Mouse (Mus musculus): Measurements from ENCODE around the gene Myh3.

Myh3 gene

DNA sequence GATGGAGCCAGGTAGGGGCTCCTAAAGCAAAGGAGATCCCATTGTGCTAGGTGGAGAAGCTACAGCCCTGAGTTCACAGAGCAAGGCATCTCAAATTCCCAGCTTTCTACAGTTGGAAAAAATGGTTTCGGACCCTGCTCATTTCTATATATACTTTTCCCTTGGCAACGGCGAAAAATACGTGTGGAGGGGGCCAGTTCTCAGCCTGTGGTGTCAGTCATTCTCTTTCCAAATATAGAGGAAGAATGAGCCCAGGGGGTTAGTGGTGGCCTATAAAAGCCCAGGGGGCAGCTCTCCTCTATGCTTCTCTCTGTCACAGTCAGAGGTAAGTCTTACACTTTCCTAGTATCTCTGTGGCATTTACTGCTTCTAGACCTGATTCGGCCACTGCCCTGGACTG lies at the start of gene Myh3:
Myh3 (plus strand) TSS at position 301 of the 400 bp plus-strand sequence.
- DNase-seq = no peak

DNA sequence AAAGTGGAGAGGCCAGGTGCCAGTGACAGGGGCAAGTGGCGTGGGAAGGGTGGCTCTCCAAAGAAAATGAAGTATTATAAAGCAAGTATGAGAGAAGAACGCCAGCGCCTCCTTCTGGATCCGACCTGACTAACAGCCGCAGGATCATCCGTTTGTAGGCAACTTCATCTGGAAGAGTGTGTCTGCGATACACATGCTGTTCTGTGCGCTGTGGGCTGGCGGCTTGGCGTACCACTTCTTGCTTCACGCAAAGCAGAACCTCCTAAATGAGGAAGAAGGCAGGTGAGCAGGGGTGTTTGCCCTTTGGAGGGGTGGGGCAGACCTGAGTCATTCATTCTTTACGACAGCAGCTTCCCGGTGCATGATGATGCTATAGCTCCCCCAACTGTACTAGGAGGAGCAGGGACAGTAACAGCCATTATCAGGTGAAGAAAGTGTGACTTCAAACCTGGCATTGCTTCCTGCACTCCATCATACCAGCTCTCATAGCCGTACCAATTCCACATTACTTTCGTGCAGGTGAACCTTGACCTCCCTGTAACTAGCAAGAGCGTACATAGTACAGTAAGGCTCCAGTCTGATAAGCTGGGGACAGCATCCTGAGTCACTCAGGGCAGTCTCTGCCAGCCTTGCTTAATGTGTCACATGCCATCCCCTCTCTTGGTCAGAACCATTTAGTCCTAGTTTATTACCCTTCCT lies 47.0 kb upstream of the Myh3 start:
- no peak for DNase-seq

DNA sequence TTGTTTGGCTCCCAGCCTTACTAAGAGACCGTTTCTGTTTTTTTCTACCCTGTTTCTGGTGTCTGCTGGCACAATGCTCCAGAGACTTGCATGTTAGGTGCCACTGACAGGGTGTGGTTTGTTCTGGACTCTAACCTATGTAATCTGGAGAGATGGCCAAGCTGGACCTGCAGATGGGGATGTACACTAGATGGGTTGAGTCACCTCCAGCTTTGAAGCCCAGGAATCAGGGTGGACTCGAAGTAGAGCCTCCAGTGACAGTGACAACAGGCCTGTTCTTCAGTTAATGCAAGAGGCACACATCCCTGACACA lies 46.5 kb upstream of the Myh3 start:
- DNase-seq = no peak

DNA sequence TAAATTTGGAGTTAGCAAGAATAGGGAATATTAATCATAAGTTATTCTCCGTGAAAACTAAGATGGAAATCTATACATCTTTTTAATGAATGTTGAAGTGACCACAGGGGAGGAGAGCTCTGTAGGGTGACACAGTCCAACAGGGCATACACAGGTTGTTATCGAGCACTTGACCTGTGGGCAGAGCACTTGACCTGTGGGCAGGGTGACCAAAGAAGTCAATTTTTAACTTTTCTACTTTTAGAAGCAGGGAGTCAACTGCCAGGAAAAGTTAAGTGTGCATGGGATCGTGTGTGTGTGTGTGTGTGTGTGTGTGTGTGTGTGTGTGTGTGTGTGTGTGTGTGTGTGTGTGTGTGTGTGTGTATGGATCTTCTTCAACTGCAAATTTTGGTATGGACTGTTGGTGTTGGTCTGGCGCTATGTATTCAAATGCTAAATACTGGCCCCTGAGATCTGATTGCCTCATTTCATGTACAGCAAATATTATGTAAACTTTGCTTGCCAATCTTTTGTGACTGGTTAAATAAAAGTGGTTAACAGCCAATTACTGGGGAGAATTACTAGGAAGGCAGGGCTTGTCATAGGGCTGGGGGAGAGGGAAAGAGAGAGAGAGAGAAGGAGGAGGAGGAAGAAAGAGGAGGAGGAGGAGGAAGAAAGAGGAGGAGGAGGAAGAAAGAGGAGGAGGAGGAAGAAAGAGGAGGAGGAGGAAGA lies 43.2 kb upstream of the Myh3 start:
- peak; percentile 42 to 58 for DNase-seq

DNA sequence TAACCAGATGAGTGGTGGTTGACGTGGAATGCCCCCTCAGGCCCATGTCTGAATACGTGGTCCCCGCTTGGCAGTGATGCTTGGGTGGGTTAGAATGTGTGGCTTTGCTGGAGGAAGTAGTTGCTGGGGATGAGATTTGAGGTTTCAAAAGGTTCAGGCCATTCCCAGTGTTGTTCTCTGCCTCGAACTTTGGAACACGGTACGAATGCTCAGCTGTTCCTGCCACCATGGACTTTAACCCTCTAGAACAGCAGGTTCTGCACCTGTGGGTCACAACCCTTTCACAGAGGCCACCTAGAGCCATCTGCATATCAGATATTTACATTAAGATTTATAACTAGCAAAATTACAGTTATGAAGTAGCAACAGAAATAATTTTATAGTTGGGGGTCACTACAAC lies 41.9 kb upstream of the Myh3 start:
- no peak for DNase-seq

DNA sequence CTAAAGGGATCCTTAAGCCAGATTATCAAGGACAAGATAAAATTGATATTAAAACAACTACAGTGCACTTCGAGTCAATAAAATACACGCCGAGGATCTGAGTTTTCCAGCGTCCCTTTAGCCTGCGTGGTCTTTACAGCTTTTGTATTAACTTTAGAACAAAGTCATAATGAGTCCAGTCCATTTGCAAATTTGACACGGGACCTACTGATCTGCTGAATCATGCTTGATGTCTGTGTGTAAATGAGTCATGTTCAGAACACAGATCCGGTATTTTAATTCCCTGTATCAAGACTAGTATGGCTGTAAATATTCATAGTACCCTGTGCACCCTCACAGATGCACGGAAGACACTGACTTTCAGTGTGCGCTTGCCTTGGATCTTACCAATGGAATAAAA lies 41.2 kb upstream of the Myh3 start:
- DNase-seq = no peak

DNA sequence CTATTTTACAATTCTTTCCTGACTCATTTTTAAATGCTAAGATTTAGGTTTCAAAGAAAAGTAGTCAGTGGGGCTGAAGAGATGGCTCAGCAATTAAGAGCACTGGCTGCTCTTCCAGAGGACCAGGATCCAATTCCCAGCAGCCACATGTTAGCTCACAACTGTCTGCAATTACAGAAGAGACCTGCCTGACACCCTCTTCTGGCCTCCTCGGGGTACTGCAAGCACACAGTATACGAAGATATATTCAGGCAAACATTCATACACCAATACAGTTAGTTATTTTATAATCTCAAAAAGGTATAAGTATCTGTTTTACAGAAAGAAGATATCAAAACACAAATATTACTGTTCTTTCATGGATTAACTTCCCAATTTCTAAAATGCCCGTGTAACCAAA lies 38.3 kb upstream of the Myh3 start:
- DNase-seq = no peak

DNA sequence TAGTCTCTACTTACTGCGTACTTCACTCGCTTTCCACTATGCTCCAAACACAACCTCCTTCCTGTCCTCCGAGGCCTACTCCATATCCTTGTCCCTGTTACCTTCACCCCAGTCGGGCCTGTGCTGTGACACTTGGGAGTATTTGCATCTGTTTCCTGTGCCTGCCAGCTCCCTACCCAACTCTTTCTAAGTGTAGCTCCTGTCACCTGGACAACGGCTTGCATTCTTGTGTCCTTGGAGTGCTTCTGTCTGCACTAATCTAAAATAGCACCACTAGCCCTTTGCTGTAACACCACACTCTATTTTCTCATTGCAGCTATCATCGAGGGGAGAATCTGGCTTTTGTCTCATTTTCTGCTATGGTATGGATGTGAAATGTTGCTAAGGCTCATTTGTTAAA lies 37.6 kb upstream of the Myh3 start:
- DNase-seq = no peak

DNA sequence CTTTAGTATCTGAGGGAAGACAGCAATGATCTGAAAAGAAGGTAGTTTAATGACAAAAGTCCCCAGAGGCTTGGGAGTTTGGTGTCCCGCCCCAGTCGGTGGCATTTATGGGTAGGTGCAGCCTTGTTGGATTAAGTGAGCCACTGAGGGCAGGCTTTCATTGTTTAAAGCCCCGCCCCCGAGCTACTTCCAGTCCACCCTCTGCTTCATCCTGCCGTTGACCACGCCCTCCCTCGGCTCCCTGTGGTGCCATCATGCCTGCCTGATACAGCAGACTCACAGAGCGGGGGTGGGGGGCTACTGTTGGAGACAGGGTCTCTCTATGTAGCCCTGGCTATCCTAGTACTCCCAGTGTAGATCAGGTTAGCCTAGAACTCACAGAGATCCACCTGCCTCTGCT lies 35.1 kb upstream of the Myh3 start:
- DNase-seq = no peak

DNA sequence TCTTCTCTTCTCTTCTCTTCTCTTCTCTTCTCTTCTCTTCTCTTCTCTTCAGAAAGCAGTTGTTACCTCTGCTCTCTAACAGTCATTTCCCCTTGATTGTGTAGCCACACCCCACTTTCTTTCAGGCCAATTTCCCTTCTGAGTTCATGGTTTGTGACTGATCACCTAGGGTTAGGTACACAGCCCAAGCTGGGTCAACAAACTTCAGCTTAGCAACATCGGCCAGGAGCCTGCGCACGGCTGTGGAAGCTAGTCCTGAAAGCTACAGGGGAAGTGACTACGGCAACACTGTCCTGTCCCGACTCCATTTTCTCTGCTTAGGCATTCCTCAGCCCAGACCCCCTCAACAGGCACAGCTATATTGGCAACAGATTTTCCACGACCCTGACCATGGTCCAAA lies 33.1 kb upstream of the Myh3 start:
- DNase-seq = peak; percentile 47 to 72

DNA sequence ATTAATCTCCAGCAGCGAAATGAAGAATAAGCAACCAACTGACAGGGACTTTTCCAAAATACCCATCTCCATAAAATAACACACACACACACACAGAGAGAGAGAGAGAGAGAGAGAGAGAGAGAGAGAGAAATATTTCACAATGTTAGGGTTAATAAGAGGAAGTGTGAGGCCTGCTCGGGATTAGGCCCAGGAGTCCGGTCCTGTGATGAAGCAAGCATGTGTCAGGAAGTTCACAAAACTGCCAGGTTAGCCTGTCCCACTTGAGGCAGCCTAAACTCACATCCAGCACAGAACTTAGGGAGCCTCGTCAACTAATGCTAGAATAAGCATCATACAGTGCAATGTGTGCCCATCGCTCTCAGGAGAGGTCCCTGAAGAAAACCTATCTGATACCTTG lies 30.9 kb upstream of the Myh3 start:
- DNase-seq = no peak

DNA sequence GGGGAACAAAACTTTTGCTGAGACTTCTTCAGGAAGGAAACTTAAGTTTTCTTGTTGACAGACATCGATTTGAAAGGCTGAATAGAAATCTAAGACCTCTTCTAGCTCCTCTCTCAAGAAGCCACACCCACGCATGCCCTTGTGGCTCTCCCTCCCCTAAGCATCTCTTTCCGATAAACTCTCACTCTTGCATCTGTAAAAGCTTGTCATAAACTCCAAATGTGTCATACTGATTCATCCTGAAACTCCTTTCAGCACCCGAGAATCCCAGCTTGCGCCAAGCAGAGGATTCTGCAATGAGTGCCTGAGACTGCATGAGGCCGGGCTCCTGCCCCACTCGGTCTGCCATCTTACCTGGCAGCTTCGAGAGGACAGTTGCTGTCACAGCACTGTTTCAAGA lies 29.6 kb upstream of the Myh3 start:
- no peak for DNase-seq

DNA sequence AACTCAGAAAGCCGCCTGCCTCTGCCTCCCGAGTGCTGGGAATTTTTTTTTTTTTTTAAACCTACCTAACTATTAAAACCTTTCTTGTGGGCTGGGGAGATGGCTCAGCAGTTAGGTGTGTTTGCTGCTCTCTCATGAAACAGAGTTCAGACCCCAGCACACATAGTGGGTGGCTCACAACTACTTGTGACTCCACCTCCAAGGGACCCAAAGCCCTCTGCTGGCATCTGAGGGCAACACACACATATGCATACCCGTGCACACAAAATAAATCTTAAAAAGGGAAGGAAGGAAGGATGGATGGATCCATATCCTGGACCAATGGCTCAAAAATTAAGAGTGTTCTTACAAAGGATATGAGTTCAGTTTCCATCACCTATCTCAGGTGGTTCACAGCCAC lies 28.8 kb upstream of the Myh3 start:
- no peak for DNase-seq

DNA sequence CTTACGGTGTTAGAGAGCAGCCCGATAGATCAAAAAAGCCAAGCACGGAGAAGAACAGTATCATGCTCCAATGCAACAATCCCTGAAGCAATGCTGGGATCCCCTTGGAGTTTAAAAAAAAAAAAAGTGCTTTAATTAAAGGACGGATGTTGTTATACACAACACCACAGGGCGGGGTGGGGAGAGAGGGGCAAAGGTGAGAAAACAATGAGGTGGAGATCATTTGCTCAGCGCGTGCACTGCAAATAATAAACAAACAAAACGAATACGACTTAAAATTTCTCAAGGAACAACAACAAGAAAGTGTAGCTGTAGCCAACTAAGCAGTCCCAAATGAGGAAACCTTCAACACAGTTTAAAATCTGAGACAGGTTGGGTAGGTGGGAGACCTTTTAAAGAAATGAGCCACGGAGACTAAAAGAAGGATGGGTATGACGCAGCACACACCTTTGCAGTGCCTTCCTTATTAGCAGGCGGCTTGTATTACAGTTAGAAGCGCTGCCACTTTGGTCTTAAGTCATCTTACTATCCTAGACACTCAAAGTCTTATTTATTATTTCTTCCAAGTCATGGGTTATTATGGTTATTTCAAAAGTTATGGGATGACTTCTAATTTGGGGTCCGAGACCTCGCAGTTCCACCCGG lies 26.3 kb upstream of the Myh3 start:
- DNase-seq = no peak

DNA sequence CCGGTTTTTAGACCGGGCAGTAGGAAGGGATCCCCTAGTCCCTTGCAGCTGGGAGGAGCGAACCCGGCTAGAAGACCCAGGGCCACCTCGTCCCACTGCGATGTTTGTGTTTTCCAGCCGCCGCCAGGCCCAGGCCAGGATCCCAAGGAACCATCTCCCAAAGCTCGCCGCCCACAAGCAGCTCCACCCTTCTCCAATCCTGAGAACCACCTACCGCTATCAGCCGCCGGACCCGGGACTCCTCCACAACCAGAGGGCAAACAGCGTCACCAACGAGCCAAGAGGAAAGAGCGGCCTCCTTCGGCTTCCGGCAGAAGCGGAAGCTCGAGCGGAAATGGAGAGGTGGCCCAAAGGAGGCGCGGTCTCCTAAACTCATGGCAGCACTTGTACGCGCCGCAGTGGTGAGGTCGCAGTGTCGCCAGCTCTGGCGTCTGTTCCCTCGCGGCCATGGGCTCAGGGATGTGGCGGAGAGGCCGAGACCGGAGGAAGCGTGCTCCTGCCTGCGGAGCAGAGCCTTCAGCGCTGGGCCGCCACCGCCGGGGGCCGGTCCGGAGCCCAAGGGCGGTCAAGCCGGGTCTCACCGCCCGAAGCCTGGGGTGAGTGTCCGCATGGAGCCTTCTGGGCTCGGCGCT lies 25.7 kb upstream of the Myh3 start, which contains the start of the genes Adprm and Sco1:
Adprm (minus strand) TSS at position 274 of the 632 bp plus-strand sequence.
Sco1 (plus strand) TSS at position 350 of the 632 bp plus-strand sequence.
- DNase-seq = peak; percentile 93 to 95

DNA sequence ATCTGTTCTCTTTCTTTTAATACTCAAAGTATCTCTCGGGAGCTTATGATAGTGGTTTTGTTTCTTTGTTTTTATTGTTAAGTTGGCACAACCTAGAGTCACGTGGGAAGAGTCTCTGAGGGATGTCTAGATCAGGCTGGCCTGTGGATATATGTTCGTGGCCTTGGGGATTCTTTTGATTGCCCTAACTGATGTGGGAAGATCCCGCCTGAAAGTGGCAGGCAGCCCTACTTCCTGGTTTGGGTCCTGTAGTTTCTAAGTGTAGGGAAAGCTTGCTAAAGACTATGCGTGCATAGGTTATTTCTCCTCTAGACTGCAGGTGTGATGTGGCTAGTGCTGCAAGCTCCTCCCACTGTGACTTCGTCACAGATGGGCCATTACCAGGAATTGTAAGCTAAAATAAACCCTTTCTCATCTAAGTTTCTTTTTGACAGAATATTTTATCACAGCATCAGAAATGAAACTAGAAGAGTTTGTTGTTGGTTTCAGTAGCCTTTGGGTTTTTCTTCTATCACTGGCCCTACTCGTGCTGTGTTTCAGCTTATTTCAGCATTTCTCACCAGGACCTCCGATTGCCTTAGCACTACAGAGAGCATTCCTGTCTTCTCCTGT lies 23.2 kb upstream of the Myh3 start:
- DNase-seq = no peak

DNA sequence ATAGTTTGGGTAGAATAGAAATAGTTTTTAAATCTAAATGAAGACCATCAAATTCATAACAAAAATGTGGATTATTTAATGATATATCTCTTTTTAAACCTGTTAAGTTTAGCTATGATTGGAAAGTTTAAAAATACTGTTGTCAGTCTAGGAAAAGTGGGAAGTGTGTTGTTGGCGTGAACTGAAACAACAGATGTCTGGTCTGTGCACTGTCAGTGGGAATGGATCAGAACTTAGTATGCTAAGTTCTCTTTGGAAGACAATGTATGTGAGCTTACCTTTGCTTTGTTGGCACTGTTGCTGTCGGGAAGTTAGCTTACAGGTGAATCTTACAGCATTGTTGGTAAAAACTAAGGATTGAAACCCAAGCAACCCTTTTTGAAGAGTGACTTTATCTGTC lies 16.8 kb upstream of the Myh3 start:
- DNase-seq = no peak

DNA sequence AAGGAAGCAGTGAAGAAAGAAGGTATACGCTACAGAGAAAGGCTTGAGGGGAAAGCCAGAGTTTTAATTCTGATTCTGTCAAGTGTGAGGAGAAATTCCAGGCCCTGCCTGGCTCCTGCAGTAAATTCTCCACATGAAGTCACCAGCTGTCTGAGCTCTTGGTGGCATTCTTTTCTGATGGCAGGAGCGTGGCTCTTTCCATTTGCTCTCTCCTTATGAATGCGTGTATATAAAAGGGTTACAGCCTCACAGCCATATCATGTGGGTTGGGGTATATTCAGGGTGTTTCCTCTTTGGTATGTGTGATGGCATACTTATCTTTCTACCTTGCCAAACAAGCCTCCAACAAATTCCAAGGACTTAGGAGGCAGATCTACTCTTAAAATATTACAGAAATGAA lies 15.4 kb upstream of the Myh3 start:
- DNase-seq = no peak

DNA sequence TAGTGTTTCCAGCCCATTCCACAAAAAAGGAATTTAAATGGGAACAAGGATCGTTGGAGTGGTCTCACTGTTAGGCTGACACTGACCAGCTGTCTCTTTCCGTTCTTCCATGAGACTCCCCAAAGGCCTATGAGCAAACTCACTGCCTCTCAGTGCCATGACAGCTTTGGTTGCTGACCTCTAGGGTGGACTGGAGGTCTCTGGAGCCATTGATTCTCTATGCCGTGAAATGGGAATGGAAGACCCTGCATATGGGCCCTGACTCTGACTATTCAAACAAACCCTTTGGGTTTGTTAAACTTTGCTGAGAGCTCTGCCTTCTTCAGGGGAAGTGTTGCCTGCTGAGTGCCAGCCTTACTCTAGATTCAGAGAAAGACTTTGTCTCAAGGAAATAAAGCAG lies 10.4 kb upstream of the Myh3 start:
- no peak for DNase-seq

DNA sequence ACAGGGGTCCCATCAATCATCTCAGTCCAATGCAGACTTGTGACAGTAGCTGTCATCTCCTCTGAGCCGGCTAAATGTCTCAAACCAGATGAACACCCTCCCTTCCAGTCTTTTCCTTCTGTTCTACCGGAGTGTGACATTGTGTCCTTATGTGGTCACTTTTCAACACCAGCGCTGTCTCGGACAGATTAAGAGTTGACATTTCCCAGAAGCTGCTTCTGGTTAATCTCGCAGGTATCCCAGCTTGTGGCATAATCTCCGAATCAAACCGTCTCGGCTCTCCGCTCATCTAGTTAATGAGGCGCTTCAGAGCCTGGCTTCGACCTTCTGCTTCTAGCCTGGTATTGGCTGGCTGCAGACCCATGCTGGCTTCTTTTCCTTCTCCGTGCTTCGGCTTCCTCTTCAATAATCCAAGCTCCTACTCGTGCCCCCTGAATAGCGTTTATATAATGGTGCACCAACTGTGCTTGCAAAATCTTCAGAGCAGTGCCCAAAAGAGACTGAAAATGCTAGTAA lies 5.4 kb upstream of the Myh3 start:
- no peak for DNase-seq

DNA sequence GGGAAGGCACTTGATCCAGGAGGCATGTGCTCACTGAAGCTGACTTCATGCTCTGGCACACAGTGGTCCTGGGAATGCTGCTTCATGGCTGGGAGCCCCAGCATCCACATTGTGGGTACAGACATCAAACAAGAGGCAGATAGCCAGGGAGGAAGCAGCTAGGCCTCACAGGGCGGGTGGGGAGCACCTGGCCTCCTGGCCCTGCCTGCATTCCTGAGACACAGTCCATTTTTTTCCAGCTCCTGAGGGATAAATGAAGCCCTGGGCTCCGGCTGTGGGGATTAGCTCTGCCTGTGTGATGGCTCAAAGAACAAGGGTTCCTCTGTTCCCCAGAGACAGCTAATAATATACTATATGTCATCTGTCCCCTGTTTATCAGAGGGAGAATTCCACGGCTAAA lies 3.1 kb upstream of the Myh3 start:
- DNase-seq = no peak

DNA sequence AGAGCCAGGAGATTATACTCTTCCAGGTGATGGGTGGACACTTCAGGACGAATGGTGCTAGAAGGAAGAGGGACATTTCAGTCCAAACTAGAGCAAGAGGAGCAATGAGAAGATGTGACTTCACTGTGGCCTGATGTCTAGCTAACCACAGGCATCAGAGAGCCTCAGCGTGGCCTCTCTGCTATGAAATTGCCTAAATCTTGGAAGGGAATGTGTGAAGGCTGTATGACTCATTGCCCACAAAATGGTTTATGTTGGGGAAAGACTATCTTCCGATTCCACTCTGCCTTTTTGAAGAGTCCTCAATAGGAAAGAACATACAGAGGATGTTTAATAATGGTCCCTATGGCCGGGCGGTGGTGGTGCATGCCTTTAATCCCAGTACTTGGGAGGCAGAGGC lies 1.3 kb upstream of the Myh3 start:
- no peak for DNase-seq

DNA sequence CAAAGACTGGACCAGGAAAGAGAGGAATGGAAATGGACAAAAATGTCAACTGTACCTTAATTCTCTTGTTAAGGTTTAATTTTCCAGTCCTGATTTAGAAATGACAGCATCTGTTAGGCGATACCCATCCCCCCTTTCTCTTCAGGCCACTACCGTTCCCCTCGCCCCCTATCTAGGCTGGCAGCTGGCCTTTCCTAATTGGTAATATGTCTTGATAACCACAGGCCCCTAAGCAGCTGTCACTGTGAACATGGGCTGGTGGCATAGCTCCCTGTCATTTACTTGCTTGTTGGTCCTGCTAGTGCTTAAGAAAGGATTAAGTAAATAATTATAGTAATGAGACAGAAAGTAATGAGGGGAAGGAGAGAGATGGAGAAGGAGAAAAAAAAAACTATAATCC lies 665 bp upstream of the Myh3 start:
- DNase-seq = no peak

All from lung, adult 18-20 months (tissue).